ENCODE assay signal across 8 mouse cellular contexts in the genomic region with DNA sequence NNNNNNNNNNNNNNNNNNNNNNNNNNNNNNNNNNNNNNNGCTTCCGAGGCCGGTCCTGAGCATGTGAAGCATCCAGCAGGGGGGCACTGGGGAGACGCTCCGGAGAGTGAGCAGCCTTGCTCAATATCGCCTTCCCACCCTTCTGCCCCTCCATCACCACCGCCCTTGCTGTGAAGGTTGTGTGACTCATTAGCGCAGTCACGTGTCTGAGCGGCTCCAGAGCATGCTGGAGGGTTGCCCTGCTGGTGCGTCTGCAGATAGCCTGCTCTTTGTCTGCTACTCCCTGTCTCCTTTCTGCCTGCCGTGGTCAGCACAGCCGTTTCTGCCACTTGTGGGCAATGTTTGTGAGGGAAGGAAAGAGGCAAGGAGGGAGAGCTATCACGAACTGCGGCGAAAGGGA. TPM values are rescaled to one million over a fixed set of nuclear protein-coding genes. Genes with fewer than 3 reads are reported as not detected.
DNase-seq lines count a peak whose midpoint lies in the region; ATAC-seq and TF ChIP-seq lines count a peak whose summit lies in the region.

No protein-coding gene starts in this region.

- H3K27me3 ChIP-seq in heart, embryonic 13.5 days (replicated peaks): no peaks in the 10 kb centered on the region
- H3K27me3 ChIP-seq in kidney, postnatal 0 days (ENCODE audit: insufficient read depth, low read length): no peaks in the 10 kb centered on the region
- H3K27me3 ChIP-seq in liver, adult 2 months (ENCODE audit: control insufficient read depth, insufficient read depth, low read length): no peaks in the 10 kb centered on the region

- TF ChIP-seq CTCF in embryonic fibroblast, embryonic 13.5 days (IDR thresholded peaks at IDR 0.05; ENCODE audit: borderline replicate concordance, insufficient read depth, low read length): peak; percentile 62
- TF ChIP-seq CTCF in kidney, postnatal 0 days (IDR thresholded peaks at IDR 0.05; ENCODE audit: low read depth): peak; percentile 71
- TF ChIP-seq CTCF in liver, adult 2 months (IDR thresholded peaks at IDR 0.05; ENCODE audit: low read depth, low read length): peak; percentile 62

- peak; percentile 68 to 70 for DNase-seq in B cell, adult 2 months
- DNase-seq in brain, adult 2 months (ENCODE audit: low read depth, low spot score): peak; percentile 97
- DNase-seq in kidney, postnatal 0 days (ENCODE audit: low spot score): peak; percentile 95
- DNase-seq in liver, adult 2 months (ENCODE audit: extremely low read depth, low read depth, low spot score): peak; percentile 45
- DNase-seq in spleen, postnatal 36 days (ENCODE audit: low spot score in 2 of 2): peak; percentile 58 to 59

- no peak overlapping the region for H3K4me3 ChIP-seq in embryonic fibroblast, embryonic 13.5 days (ENCODE audit: insufficient read depth, low read length)
- peak overlapping the region; percentile 39 for H3K4me3 ChIP-seq in heart, embryonic 13.5 days
- H3K4me3 ChIP-seq in kidney, postnatal 0 days (replicated peaks; ENCODE audit: low read depth, low read length): no peak overlapping the region; the same call in 1 of the 2 replicates
- H3K4me3 ChIP-seq in liver, adult 2 months (ENCODE audit: insufficient read depth, low read depth, low read length): peak overlapping the region; percentile 0; the same call in 1 of the 2 replicates

- peak overlapping the region; percentile 75 for H3K9ac ChIP-seq in heart, embryonic 13.5 days
- H3K9ac ChIP-seq in kidney, postnatal 0 days (ENCODE audit: low read depth, low read length): peak overlapping the region; percentile 15; the same call in 1 of the 2 replicates
- no peak overlapping the region for H3K9ac ChIP-seq in liver, adult 2 months (ENCODE audit: low read depth, low read length)

- no peaks in the 10 kb centered on the region for H3K36me3 ChIP-seq in heart, embryonic 13.5 days
- no peaks in the 10 kb centered on the region for H3K36me3 ChIP-seq in kidney, postnatal 0 days (ENCODE audit: insufficient read depth, low read length)
- no peaks in the 10 kb centered on the region for H3K36me3 ChIP-seq in liver, adult 2 months (ENCODE audit: control insufficient read depth, insufficient read depth, low read length)

- no peaks in the 10 kb centered on the region for H3K4me1 ChIP-seq in embryonic fibroblast, embryonic 13.5 days (ENCODE audit: control insufficient read depth, insufficient read depth, low read length)
- peaks cover 33% of the 10 kb centered on the region for H3K4me1 ChIP-seq in heart, embryonic 13.5 days
- 0 out of 2 replicates have a peak, but pooled peaks cover 6% of the 10 kb centered on the region for H3K4me1 ChIP-seq in kidney, postnatal 0 days (replicated peaks; ENCODE audit: insufficient read depth, low read length)
- H3K4me1 ChIP-seq in liver, adult 2 months (ENCODE audit: control insufficient read depth, insufficient read depth, low read length): no peaks in the 10 kb centered on the region

- no peak overlapping the region for H3K27ac ChIP-seq in embryonic fibroblast, embryonic 13.5 days (ENCODE audit: insufficient read depth, low read length)
- H3K27ac ChIP-seq in heart, embryonic 13.5 days (replicated peaks): peak overlapping the region; percentile 85
- no peak overlapping the region for H3K27ac ChIP-seq in kidney, postnatal 0 days
- no peak overlapping the region for H3K27ac ChIP-seq in liver, adult 2 months (replicated peaks; ENCODE audit: insufficient read depth, low read depth, low read length)

- H3K9me3 ChIP-seq in heart, embryonic 13.5 days: no peaks in the 10 kb centered on the region
- no peaks in the 10 kb centered on the region for H3K9me3 ChIP-seq in kidney, postnatal 0 days (replicated peaks; ENCODE audit: low read length)

- peak; percentile 63 for TF ChIP-seq POLR2A in embryonic fibroblast, embryonic 13.5 days (IDR thresholded peaks at IDR 0.05; ENCODE audit: low read depth, low read length)
- TF ChIP-seq POLR2A in liver, adult 2 months (IDR thresholded peaks at IDR 0.05; ENCODE audit: extremely low read depth, insufficient read depth, low read length): no peak

- peak; percentile 84 for ATAC-seq in heart, embryonic 13.5 days (ENCODE audit: extremely low read depth, insufficient number of reproducible peaks, low FRiP score, low TSS enrichment)
- ATAC-seq in kidney, postnatal 0 days (replicated peaks; ENCODE audit: low FRiP score, low read depth): peak; percentile 94
- ATAC-seq in monocyte, adult 5-6 weeks (replicated peaks; ENCODE audit: insufficient number of reproducible peaks, low FRiP score, low TSS enrichment, poor library complexity, severe bottlenecking): peak; percentile 98

- under 1% methylated on average over 13 of the region's 15 CpGs for WGBS in heart, embryonic 13.5 days
- WGBS in kidney, postnatal 0 days: under 1% methylated on average over 13 of the region's 15 CpGs
- 1% methylated on average over 13 of the region's 15 CpGs for WGBS in liver, adult 2 months

- H3K4me2 ChIP-seq in heart, embryonic 13.5 days: peak overlapping the region; percentile 69
- H3K4me2 ChIP-seq in kidney, postnatal 0 days (ENCODE audit: low read length): peak overlapping the region; percentile 50

- no peaks in the 10 kb centered on the region for H3K79me2 ChIP-seq in liver, adult 2 months (ENCODE audit: control insufficient read depth, insufficient read depth, low read length)

RNA-seq across cellular contexts. Expression of a gene that starts 28.4 kb away (rescaled TPM):
- polyA plus RNA-seq in embryonic fibroblast, embryonic 13.5 days (2011; ENCODE audit: insufficient read length, low read depth, missing spikeins): 1.9 and 2.1 TPM in 2 replicates
- polyA plus RNA-seq in heart, embryonic 13.5 days (2015; fragmentation: Nextera tagmentation; extraction: Ambion mirVana): 3.1 and 3.6 TPM in 2 replicates
- 0.74 and 1.2 TPM in 2 replicates for polyA plus RNA-seq in kidney, postnatal 0 days (2015; fragmentation: Nextera tagmentation; extraction: Ambion mirVana)
- 3.2 and 3.5 TPM in 2 replicates for total RNA-seq in liver, adult 2 months (2014; rRNA removed)
- 4.4 and 6.3 TPM in 2 replicates for polyA plus RNA-seq in liver, adult 2 months (2012; rRNA removed)
- 0.48 to 0.53 TPM in 2 of 3 replicates, not detected in the other for total RNA-seq in monocyte, adult 5-6 weeks (2017)

Comparison
In these comparisons a context has a peak if more than half of its experiments do, and no peak if none do; other contexts are left out.
1. DNase-seq: peak in every context shown above with its lines; median percentile 97 in brain, adult 2 months; 95 in kidney, postnatal 0 days; 69 in B cell, adult 2 months; 58 in spleen, postnatal 36 days; 45 in liver, adult 2 months.
2. H3K4me3 ChIP-seq: peak in heart, embryonic 13.5 days (single experiment) and liver, adult 2 months (single experiment); none in embryonic fibroblast, embryonic 13.5 days (single experiment) and kidney, postnatal 0 days (single experiment).
3. Peak in every context shown above with its lines, with median percentiles within 50 percentile points of each other: CTCF ChIP-seq and ATAC-seq.